Mouse (Mus musculus) myocyte (in vitro differentiated cells): ENCODE measurements at regions not wholly inside any gene's neighbourhood (a gene's known extent, or its start where the extent isn't known, plus 50 kb on each side); places are given as distances from the start of the nearest gene placed in this dataset.

Experiments used
- H3K27me3 ChIP-seq: one replicate; pipeline ENCODE4 v1.6.1; 2011; ENCODE audit not compliant: control insufficient read depth, insufficient read depth, insufficient read length
- H3K36me3 ChIP-seq: one replicate; pipeline ENCODE4 v1.6.1; 2011; ENCODE audit not compliant: control insufficient read depth, insufficient read depth
- H3K4me2 ChIP-seq: one replicate; pipeline ENCODE4 v1.6.1; 2011; ENCODE audit warnings: low read depth, control low read depth
- H3K4me3 ChIP-seq: one replicate; pipeline ENCODE4 v1.5.1; 2011; ENCODE audit warnings: mild to moderate bottlenecking, control low read depth, moderate library complexity
- H3K79me2 ChIP-seq: one replicate; pipeline ENCODE4 v1.6.1; 2011; ENCODE audit not compliant: control insufficient read depth, insufficient read depth
- H3ac ChIP-seq: one replicate; pipeline ENCODE4 v1.6.1; 2011; ENCODE audit not compliant: control insufficient read depth, insufficient read length
- CEBPB ChIP-seq: IDR thresholded peaks from 2 replicates; pipeline ENCODE4 v1.6.1; 2011; ENCODE audit warnings: mild to moderate bottlenecking, moderate library complexity; ENCODE audit not compliant: poor library complexity, insufficient read depth, severe bottlenecking
- E2F4 ChIP-seq: IDR thresholded peaks from one replicate; pipeline ENCODE4 v1.6.1; 2011; ENCODE audit warnings: mild to moderate bottlenecking, control low read depth, moderate library complexity; ENCODE audit not compliant: insufficient read depth
- MAX ChIP-seq: IDR thresholded peaks from one replicate; pipeline ENCODE4 v1.6.1; 2011; ENCODE audit warnings: low read depth, mild to moderate bottlenecking, control low read depth
- MYOD1 ChIP-seq, 3 experiments: IDR thresholded peaks; one replicate each; pipeline ENCODE4 v1.6.1; 2011; ENCODE audit warnings: control low read depth in 2 of 3, low read depth in 2 of 3, mild to moderate bottlenecking in 2 of 3, moderate library complexity in 1 of 3; ENCODE audit not compliant: insufficient read length in 2 of 3, control insufficient read depth in 1 of 3
- MYOG ChIP-seq, 3 experiments: IDR thresholded peaks; one replicate each; pipeline ENCODE4 v1.6.1; 2011; ENCODE audit warnings: control low read depth in 2 of 3, low read depth in 2 of 3, mild to moderate bottlenecking in 2 of 3; ENCODE audit not compliant: insufficient read length in 2 of 3, control insufficient read depth in 1 of 3, insufficient read depth in 1 of 3
- POLR2A ChIP-seq: IDR thresholded peaks from one replicate; pipeline ENCODE4 v1.6.1; 2011; ENCODE audit warnings: low read depth, mild to moderate bottlenecking, control low read depth, moderate library complexity; ENCODE audit not compliant: insufficient read length
- POLR2AphosphoS2 ChIP-seq: IDR thresholded peaks from one replicate; pipeline ENCODE4 v1.6.1; 2011; ENCODE audit warnings: low read depth, control low read depth; ENCODE audit not compliant: insufficient read length
- REST ChIP-seq: IDR thresholded peaks from one replicate; pipeline ENCODE4 v1.6.1; 2011; ENCODE audit warnings: mild to moderate bottlenecking, control low read depth, moderate library complexity; ENCODE audit not compliant: insufficient read depth, insufficient read length
- SRF ChIP-seq: IDR thresholded peaks from one replicate; pipeline ENCODE4 v1.6.1; 2011; ENCODE audit warnings: low read depth; ENCODE audit not compliant: control insufficient read depth, insufficient read length
- TCF12 ChIP-seq: IDR thresholded peaks from one replicate; pipeline ENCODE4 v1.6.1; 2011; ENCODE audit warnings: mild to moderate bottlenecking, control low read depth; ENCODE audit not compliant: poor library complexity, insufficient read depth, severe bottlenecking
- TCF3 ChIP-seq: IDR thresholded peaks from one replicate; pipeline ENCODE4 v1.6.1; 2011; ENCODE audit warnings: low read depth, control low read depth; ENCODE audit not compliant: insufficient read length
- USF1 ChIP-seq: IDR thresholded peaks from one replicate; pipeline ENCODE4 v1.6.1; 2011; ENCODE audit warnings: low read depth, mild to moderate bottlenecking, control low read depth, moderate library complexity

- Histone ChIP-seq H3K79me2 (no peaks in the 10 kb centered on the region), H3K36me3 (no peaks in the 10 kb centered on the region), H3K4me3 (no peak overlapping the region), H3ac (no peak overlapping the region), H3K4me2 (no peak overlapping the region), H3K27me3 (no peaks in the 10 kb centered on the region)
- TF ChIP-seq USF1 (no peak), REST (no peak), MYOG (IDR thresholded peaks at IDR 0.05; ENCODE audit: control insufficient read depth in 1 of 3, insufficient read depth in 1 of 3, insufficient read length in 2 of 3, low read depth in 2 of 3) (no peak), E2F4 (no peak), SRF (no peak), POLR2AphosphoS2 (no peak), POLR2A (no peak), TCF12 (no peak), MYOD1 (IDR thresholded peaks at IDR 0.05; ENCODE audit: control insufficient read depth in 1 of 3, insufficient read length in 2 of 3, low read depth in 2 of 3) (no peak), MAX (no peak), TCF3 (no peak)
Observed at GRCm38 (mm10) chr10:100795215-100795972, 205.1 kb downstream of the 1700017N19Rik start.

GRCm38 (mm10) chr10:100811639-100812038 is 221.4 kb downstream of the 1700017N19Rik start:
- TF ChIP-seq E2F4: no peak
- TF ChIP-seq MYOD1 (IDR thresholded peaks at IDR 0.05; ENCODE audit: control insufficient read depth in 1 of 3, insufficient read length in 2 of 3, low read depth in 2 of 3): no peak
- TF ChIP-seq TCF12: no peak
- no peak for TF ChIP-seq POLR2A
- TF ChIP-seq TCF3: no peak
- TF ChIP-seq USF1: no peak
- TF ChIP-seq MAX: no peak
- no peak for TF ChIP-seq CEBPB
- no peak for TF ChIP-seq REST
- no peak for TF ChIP-seq MYOG (IDR thresholded peaks at IDR 0.05; ENCODE audit: control insufficient read depth in 1 of 3, insufficient read depth in 1 of 3, insufficient read length in 2 of 3, low read depth in 2 of 3)
- TF ChIP-seq SRF: no peak
- no peak for TF ChIP-seq POLR2AphosphoS2
- H3K4me3 ChIP-seq: no peak overlapping the region
- H3K4me2 ChIP-seq: no peak overlapping the region
- no peaks in the 10 kb centered on the region for H3K79me2 ChIP-seq
- no peaks in the 10 kb centered on the region for H3K27me3 ChIP-seq
- H3K36me3 ChIP-seq: no peaks in the 10 kb centered on the region
- H3ac ChIP-seq: no peak overlapping the region

- Histone ChIP-seq H3K4me3 (no peak overlapping the region), H3K79me2 (no peaks in the 10 kb centered on the region), H3K27me3 (no peaks in the 10 kb centered on the region), H3ac (no peak overlapping the region), H3K36me3 (no peaks in the 10 kb centered on the region), H3K4me2 (no peak overlapping the region)
- TF ChIP-seq POLR2A (no peak), SRF (no peak), CEBPB (no peak), TCF3 (no peak), MAX (no peak), TCF12 (no peak), MYOG (IDR thresholded peaks at IDR 0.05; ENCODE audit: control insufficient read depth in 1 of 3, insufficient read depth in 1 of 3, insufficient read length in 2 of 3, low read depth in 2 of 3) (no peak), POLR2AphosphoS2 (no peak), REST (no peak), MYOD1 (IDR thresholded peaks at IDR 0.05; ENCODE audit: control insufficient read depth in 1 of 3, insufficient read length in 2 of 3, low read depth in 2 of 3) (no peak), USF1 (no peak)
Observed at GRCm38 (mm10) chr10:100834794-100835193, 244.5 kb downstream of the 1700017N19Rik start.

- Histone ChIP-seq H3K36me3 (no peaks in the 10 kb centered on the region), H3K4me3 (no peak overlapping the region)
Observed at GRCm38 (mm10) chr10:100853213-100853612, 262.9 kb downstream of the 1700017N19Rik start.

More at GRCm38 (mm10) chr10:100853213-100853612, 262.9 kb downstream of the 1700017N19Rik start:
- no peaks in the 10 kb centered on the region for H3K27me3 ChIP-seq
- H3K79me2 ChIP-seq: no peaks in the 10 kb centered on the region
- no peak overlapping the region for H3ac ChIP-seq
- no peak overlapping the region for H3K4me2 ChIP-seq
- TF ChIP-seq POLR2A (no peak), TCF3 (no peak), MAX (no peak), POLR2AphosphoS2 (no peak), MYOG (IDR thresholded peaks at IDR 0.05; ENCODE audit: control insufficient read depth in 1 of 3, insufficient read depth in 1 of 3, insufficient read length in 2 of 3, low read depth in 2 of 3) (no peak), CEBPB (no peak), E2F4 (no peak), USF1 (no peak), REST (no peak), SRF (no peak), TCF12 (no peak), MYOD1 (IDR thresholded peaks at IDR 0.05; ENCODE audit: control insufficient read depth in 1 of 3, insufficient read length in 2 of 3, low read depth in 2 of 3) (no peak)
